Mouse (Mus musculus): ENCODE data around the gene Alox12b.

- TF ChIP-seq CTCF (IDR thresholded peaks at IDR 0.05; ENCODE audit: low read depth), result peak; percentile 81
- no peak for TF ChIP-seq EP300 (IDR thresholded peaks at IDR 0.05; ENCODE audit: low read depth)
These were observed 36.1 kb downstream of the Alox12b start for GRCm38 (mm10) chr11:69192840-69193239.

Measured in liver, postnatal 0 days (tissue).